ENCODE assay signal across 32 mouse cellular contexts in the genomic region with DNA sequence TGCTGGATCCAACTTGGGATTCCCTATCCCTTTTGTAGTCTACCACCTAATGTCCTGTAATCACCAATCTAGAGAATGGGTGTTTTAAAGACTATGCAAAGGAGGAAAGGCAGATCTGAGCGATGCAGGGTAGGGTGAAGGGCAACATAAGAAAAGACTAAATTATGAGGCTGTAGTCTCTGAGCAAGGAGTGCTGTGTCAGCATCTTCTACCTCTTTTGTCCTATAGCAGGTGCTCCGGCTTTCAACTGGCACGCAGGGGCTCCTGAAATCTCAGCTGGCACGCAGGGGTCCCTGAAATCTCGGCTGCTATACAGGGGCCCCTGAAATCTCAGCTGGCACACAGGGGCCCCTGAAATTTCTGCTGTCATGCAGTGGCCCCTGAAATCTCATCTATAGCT. TPM values are rescaled to one million over a fixed set of nuclear protein-coding genes. Genes with fewer than 3 reads are reported as not detected.
"Had no signal": no experiment of that assay in that cellular context is flagged by ENCODE, and none has a peak within 500 bp of the region (broad histone marks: within the 10 kb centered on the region; RNA-seq: fewer than 3 reads in every experiment).

No protein-coding gene starts in this region.

- H3K9me3 ChIP-seq: heart, embryonic 12.5 days; heart, embryonic 13.5 days; heart, embryonic 15.5 days; hindbrain, embryonic 10.5 days; hindbrain, embryonic 12.5 days; hindbrain, embryonic 13.5 days; hindbrain, embryonic 15.5 days; intestine, embryonic 15.5 days; kidney, embryonic 15.5 days had no signal

- H3K9ac ChIP-seq: heart, embryonic 12.5 days; heart, embryonic 13.5 days; heart, embryonic 15.5 days; hindbrain, embryonic 12.5 days; hindbrain, embryonic 13.5 days; hindbrain, embryonic 14.5 days; hindbrain, embryonic 15.5 days; intestine, embryonic 15.5 days; kidney, embryonic 15.5 days had no signal

- H3K36me3 ChIP-seq: heart, embryonic 12.5 days; heart, embryonic 13.5 days; heart, embryonic 15.5 days; hindbrain, embryonic 10.5 days; hindbrain, embryonic 12.5 days; hindbrain, embryonic 13.5 days; hindbrain, embryonic 15.5 days; intestine, embryonic 15.5 days; kidney, embryonic 15.5 days had no signal

- DNase-seq: heart, postnatal 10 days; heart, postnatal 14 days; heart, postnatal 36 days; heart, postnatal 4 days; kidney, adult 11 months; kidney, adult 18-20 months; kidney, adult 2 months; kidney, adult 8-10 months; kidney, adult 9 months; kidney, postnatal 10 days; kidney, postnatal 14 days; kidney, postnatal 25 days; kidney, postnatal 36 days; kidney, postnatal 4 days; layer of hippocampus, adult 9-11 months; layer of hippocampus, postnatal 36 days had no signal

- H3K27ac ChIP-seq: heart, embryonic 13.5 days; heart, embryonic 15.5 days; hindbrain, embryonic 10.5 days; hindbrain, embryonic 12.5 days; hindbrain, embryonic 13.5 days; hindbrain, embryonic 14.5 days; hindbrain, embryonic 15.5 days; hindbrain, postnatal 0 days; intestine, embryonic 15.5 days; kidney, embryonic 15.5 days; kidney, postnatal 0 days; layer of hippocampus, adult 2 months; left cerebral cortex, adult 2 months had no signal

- H3K4me1 ChIP-seq: heart, embryonic 12.5 days; heart, embryonic 13.5 days; heart, embryonic 15.5 days; hindbrain, embryonic 15.5 days; intestine, embryonic 15.5 days; kidney, embryonic 15.5 days had no signal

- H3K27me3 ChIP-seq: heart, embryonic 12.5 days; heart, embryonic 13.5 days; heart, embryonic 15.5 days; hindbrain, embryonic 12.5 days; hindbrain, embryonic 13.5 days; hindbrain, embryonic 15.5 days; intestine, embryonic 15.5 days; kidney, embryonic 15.5 days had no signal

- H3K4me3 ChIP-seq: heart, embryonic 12.5 days; heart, embryonic 13.5 days; heart, embryonic 15.5 days; hindbrain, embryonic 10.5 days; hindbrain, embryonic 12.5 days; hindbrain, embryonic 13.5 days; hindbrain, embryonic 15.5 days; intestine, embryonic 15.5 days; kidney, embryonic 15.5 days; layer of hippocampus, adult 2 months; left cerebral cortex, adult 2 months had no signal

- H3K4me2 ChIP-seq: heart, embryonic 12.5 days; heart, embryonic 13.5 days; heart, embryonic 15.5 days; hindbrain, embryonic 12.5 days; hindbrain, embryonic 13.5 days; hindbrain, embryonic 14.5 days; hindbrain, embryonic 15.5 days; intestine, embryonic 15.5 days; kidney, embryonic 15.5 days had no signal

RNA-seq across cellular contexts. Expression of a gene that starts 33.5 kb away (rescaled TPM):
- total RNA-seq: hematopoietic stem cell, adult 5-6 weeks had no signal
- polyA plus RNA-seq: heart, embryonic 12.5 days; inflammation-experienced regulatory T-cells, adult 6 months had no signal

RNA-seq across cellular contexts. Expression of a gene that starts 59.6 kb away (rescaled TPM):
- total RNA-seq: hematopoietic stem cell, adult 5-6 weeks had no signal
- polyA plus RNA-seq: heart, embryonic 12.5 days; heart, embryonic 13.5 days; inflammation-experienced regulatory T-cells, adult 6 months had no signal
